Mouse (Mus musculus) megakaryocyte, embryonic 14.5 days (primary cell): ENCODE results near the gene Cox4i1.

Experiments
- FLI1 ChIP-seq: IDR thresholded peaks from 2 replicates; pipeline ENCODE4 v1.6.1; 2012; ENCODE audit warnings: low read length, inconsistent platforms, mixed read lengths
- GATA1 ChIP-seq: IDR thresholded peaks from 3 replicates; pipeline ENCODE4 v1.6.1; 2012; ENCODE audit warnings: mixed read lengths, low read length, inconsistent platforms, borderline replicate concordance

DNA sequence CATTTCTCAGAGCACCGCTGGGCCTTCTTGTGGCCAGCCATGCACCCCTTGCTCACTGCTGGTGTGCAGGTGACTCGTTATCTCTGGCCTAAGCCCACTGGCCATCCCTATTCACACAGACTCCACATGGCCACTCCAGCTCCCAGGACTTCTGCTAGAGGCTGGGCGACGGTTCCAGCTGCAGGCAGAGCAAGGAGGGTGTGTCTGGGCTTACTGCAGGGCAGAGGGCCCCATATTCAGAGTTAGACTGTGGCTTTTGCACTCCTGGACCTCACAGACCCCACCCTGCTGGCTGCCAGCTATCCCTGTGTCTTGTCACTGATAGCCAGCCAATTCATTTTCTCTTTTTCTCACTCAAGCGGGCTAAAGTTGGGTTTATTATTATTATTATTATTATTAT, 16.1 kb downstream of the Cox4i1 start:
- TF ChIP-seq FLI1 (no peak), GATA1 (no peak)
